Mouse (Mus musculus): Measurements from ENCODE around the gene Krtap9-5. TPM values are rescaled to one million over a fixed set of nuclear protein-coding genes. Genes with fewer than 3 reads are reported as not detected.

Krtap9-5 gene
- polyA plus RNA-seq, 1 experiment, result not detected

- Histone ChIP-seq H3K79me2 (ENCODE audit: control insufficient read depth, insufficient read depth) (no peaks in the 10 kb centered on the region), H3K4me3 (ENCODE audit: insufficient read depth, poor library complexity, severe bottlenecking) (no peak within 1 kb of the TSS), H3K36me3 (ENCODE audit: control insufficient read depth, insufficient read depth) (no peaks in the 10 kb centered on the region), H3K79me3 (ENCODE audit: low read depth) (no peaks in the 10 kb centered on the region), H3K27me3 (ENCODE audit: control insufficient read depth, insufficient read depth, insufficient read length) (peaks cover 23% of the 10 kb centered on the region), H3ac (ENCODE audit: control insufficient read depth, insufficient read length, low read depth) (no peak within 1 kb of the TSS)
- no peak for TF ChIP-seq CEBPB (IDR thresholded peaks at IDR 0.05; ENCODE audit: low read depth)
- no peak for TF ChIP-seq MAX (IDR thresholded peaks at IDR 0.05)
- TF ChIP-seq CTCF (IDR thresholded peaks at IDR 0.05; ENCODE audit: control insufficient read depth, insufficient read depth, insufficient read length), result no peak
- TF ChIP-seq MYOG (IDR thresholded peaks at IDR 0.05; ENCODE audit: control insufficient read depth, extremely low read depth, insufficient read length), result no peak
- no peak for TF ChIP-seq FOSL1 (IDR thresholded peaks at IDR 0.05; ENCODE audit: insufficient read depth, low read length, poor library complexity, severe bottlenecking)
- no peak for TF ChIP-seq USF1 (IDR thresholded peaks at IDR 0.05; ENCODE audit: low read depth)
- no peak for TF ChIP-seq MYOD1 (IDR thresholded peaks at IDR 0.05; ENCODE audit: control insufficient read depth, insufficient read length, low read depth)
Observed at GRCm38 (mm10) chr11:99993620-99994383, 45.5 kb downstream of the Krtap9-5 start, which contains the start of gene Krtap17-1. Gene Krtap17-1, minus strand, starts transcription at chr11:99993994.

- no peak for TF ChIP-seq MYOG (IDR thresholded peaks at IDR 0.05; ENCODE audit: control insufficient read depth, extremely low read depth, insufficient read length)
- no peak for TF ChIP-seq USF1 (IDR thresholded peaks at IDR 0.05; ENCODE audit: low read depth)
- no peak for TF ChIP-seq MYOD1 (IDR thresholded peaks at IDR 0.05; ENCODE audit: control insufficient read depth, insufficient read length, low read depth)
- TF ChIP-seq CTCF (IDR thresholded peaks at IDR 0.05; ENCODE audit: control insufficient read depth, insufficient read depth, insufficient read length), result no peak
- TF ChIP-seq CEBPB (IDR thresholded peaks at IDR 0.05; ENCODE audit: low read depth), result no peak
- TF ChIP-seq FOSL1 (IDR thresholded peaks at IDR 0.05; ENCODE audit: insufficient read depth, low read length, poor library complexity, severe bottlenecking), result no peak
- TF ChIP-seq MAX (IDR thresholded peaks at IDR 0.05), result no peak
- H3K4me3 ChIP-seq (ENCODE audit: insufficient read depth, poor library complexity, severe bottlenecking), result no peak overlapping the region
- H3K79me3 ChIP-seq (ENCODE audit: low read depth), result no peaks in the 10 kb centered on the region
- no peaks in the 10 kb centered on the region for H3K36me3 ChIP-seq (ENCODE audit: control insufficient read depth, insufficient read depth)
- no peak overlapping the region for H3ac ChIP-seq (ENCODE audit: control insufficient read depth, insufficient read length, low read depth)
- H3K27me3 ChIP-seq (ENCODE audit: control insufficient read depth, insufficient read depth, insufficient read length), result peaks cover 23% of the 10 kb centered on the region
- H3K79me2 ChIP-seq (ENCODE audit: control insufficient read depth, insufficient read depth), result no peaks in the 10 kb centered on the region
Observed at GRCm38 (mm10) chr11:99994384-99994661, 46.0 kb downstream of the Krtap9-5 start.

GRCm38 (mm10) chr11:99999091-99999490 is 50.8 kb downstream of the Krtap9-5 start:
- TF ChIP-seq CEBPB (IDR thresholded peaks at IDR 0.05; ENCODE audit: low read depth) (no peak), MYOD1 (IDR thresholded peaks at IDR 0.05; ENCODE audit: control insufficient read depth, insufficient read length, low read depth) (no peak), FOSL1 (IDR thresholded peaks at IDR 0.05; ENCODE audit: insufficient read depth, low read length, poor library complexity, severe bottlenecking) (no peak), MAX (IDR thresholded peaks at IDR 0.05) (no peak), CTCF (IDR thresholded peaks at IDR 0.05; ENCODE audit: control insufficient read depth, insufficient read depth, insufficient read length) (no peak), MYOG (IDR thresholded peaks at IDR 0.05; ENCODE audit: control insufficient read depth, extremely low read depth, insufficient read length) (no peak), USF1 (IDR thresholded peaks at IDR 0.05; ENCODE audit: low read depth) (no peak)
- no peaks in the 10 kb centered on the region for H3K36me3 ChIP-seq (ENCODE audit: control insufficient read depth, insufficient read depth)
- no peak overlapping the region for H3ac ChIP-seq (ENCODE audit: control insufficient read depth, insufficient read length, low read depth)
- H3K79me3 ChIP-seq (ENCODE audit: low read depth), result no peaks in the 10 kb centered on the region
- H3K27me3 ChIP-seq (ENCODE audit: control insufficient read depth, insufficient read depth, insufficient read length), result peaks cover 10% of the 10 kb centered on the region
- H3K79me2 ChIP-seq (ENCODE audit: control insufficient read depth, insufficient read depth), result no peaks in the 10 kb centered on the region
- H3K4me3 ChIP-seq (ENCODE audit: insufficient read depth, poor library complexity, severe bottlenecking), result no peak overlapping the region

Other genes with a start within 250 kb of the Krtap9-5 start
- gene Gm14180, start 214.2 kb upstream of the Krtap9-5 start, polyA plus RNA-seq (2012; fragmentation: generic; extraction: Trizol), result not detected
- gene Gm11595, start 175.6 kb upstream of the Krtap9-5 start, polyA plus RNA-seq (2012; fragmentation: generic; extraction: Trizol), result not detected
- gene Krtap4-8, start 167.8 kb upstream of the Krtap9-5 start, polyA plus RNA-seq (2012; fragmentation: generic; extraction: Trizol), result not detected
- not detected for gene Krtap4-9, start 163.3 kb upstream of the Krtap9-5 start, polyA plus RNA-seq (2012; fragmentation: generic; extraction: Trizol)
- gene Gm11596, start 155.0 kb upstream of the Krtap9-5 start, polyA plus RNA-seq (2012; fragmentation: generic; extraction: Trizol), result not detected
- gene Gm11569, start 149.5 kb upstream of the Krtap9-5 start, polyA plus RNA-seq (2012; fragmentation: generic; extraction: Trizol), result not detected
- not detected for gene Gm11554, start 144.0 kb upstream of the Krtap9-5 start, polyA plus RNA-seq (2012; fragmentation: generic; extraction: Trizol)
- gene Krtap4-13, start 138.6 kb upstream of the Krtap9-5 start, polyA plus RNA-seq (2012; fragmentation: generic; extraction: Trizol), result not detected
- gene Gm11564, start 132.8 kb upstream of the Krtap9-5 start, polyA plus RNA-seq (2012; fragmentation: generic; extraction: Trizol), result not detected
- not detected for gene 2300003K06Rik, start 110.4 kb upstream of the Krtap9-5 start, polyA plus RNA-seq (2012; fragmentation: generic; extraction: Trizol)
- not detected for gene Krtap4-16, start 96.9 kb upstream of the Krtap9-5 start, polyA plus RNA-seq (2012; fragmentation: generic; extraction: Trizol)
- gene Gm11568, start 90.6 kb upstream of the Krtap9-5 start, polyA plus RNA-seq (2012; fragmentation: generic; extraction: Trizol), result not detected
- gene Gm11559, start 84.0 kb upstream of the Krtap9-5 start, polyA plus RNA-seq (2012; fragmentation: generic; extraction: Trizol), result not detected
- gene Krtap9-1, start 75.1 kb upstream of the Krtap9-5 start, polyA plus RNA-seq (2012; fragmentation: generic; extraction: Trizol), result not detected
- not detected for gene Gm11567, start 69.3 kb upstream of the Krtap9-5 start, polyA plus RNA-seq (2012; fragmentation: generic; extraction: Trizol)
- gene Krtap31-1, start 40.6 kb upstream of the Krtap9-5 start, polyA plus RNA-seq (2012; fragmentation: generic; extraction: Trizol), result not detected
- not detected for gene Gm11565, start 33.7 kb upstream of the Krtap9-5 start, polyA plus RNA-seq (2012; fragmentation: generic; extraction: Trizol)
- gene Krtap31-2, start 12.2 kb upstream of the Krtap9-5 start, polyA plus RNA-seq (2012; fragmentation: generic; extraction: Trizol), result not detected
- not detected for gene Krtap29-1, start 30.6 kb downstream of the Krtap9-5 start, polyA plus RNA-seq (2012; fragmentation: generic; extraction: Trizol)
- gene Krtap16-1, start 38.1 kb downstream of the Krtap9-5 start, polyA plus RNA-seq (2012; fragmentation: generic; extraction: Trizol), result not detected
- gene Krtap17-1, start 45.5 kb downstream of the Krtap9-5 start, polyA plus RNA-seq (2012; fragmentation: generic; extraction: Trizol), result not detected
- gene Krt33a, start 67.7 kb downstream of the Krtap9-5 start, polyA plus RNA-seq (2012; fragmentation: generic; extraction: Trizol), result 0.02 TPM
- gene Krt33b, start 81.4 kb downstream of the Krtap9-5 start, polyA plus RNA-seq (2012; fragmentation: generic; extraction: Trizol), result not detected
- gene Krt34, start 93.1 kb downstream of the Krtap9-5 start, polyA plus RNA-seq (2012; fragmentation: generic; extraction: Trizol), result not detected
- gene Krt31, start 102.1 kb downstream of the Krtap9-5 start, polyA plus RNA-seq (2012; fragmentation: generic; extraction: Trizol), result not detected
- gene Krt32, start 139.8 kb downstream of the Krtap9-5 start, polyA plus RNA-seq (2012; fragmentation: generic; extraction: Trizol), result not detected
- gene Krt35, start 147.8 kb downstream of the Krtap9-5 start, polyA plus RNA-seq (2012; fragmentation: generic; extraction: Trizol), result not detected
- 0.14 TPM for gene Krt36, start 157.2 kb downstream of the Krtap9-5 start, polyA plus RNA-seq (2012; fragmentation: generic; extraction: Trizol)
- 20.0 TPM for gene Krt13, start 173.1 kb downstream of the Krtap9-5 start, polyA plus RNA-seq (2012; fragmentation: generic; extraction: Trizol)
- 0.02 TPM for gene Krt15, start 187.5 kb downstream of the Krtap9-5 start, polyA plus RNA-seq (2012; fragmentation: generic; extraction: Trizol)
- 3.5 TPM for gene Krt19, start 200.2 kb downstream of the Krtap9-5 start, polyA plus RNA-seq (2012; fragmentation: generic; extraction: Trizol)
- gene Krt9, start 244.8 kb downstream of the Krtap9-5 start, polyA plus RNA-seq (2012; fragmentation: generic; extraction: Trizol), result 1.8 TPM